Mouse (Mus musculus) lung, adult 2 months (tissue): ENCODE results near the gene Spata2. TPM values are rescaled to one million over a fixed set of nuclear protein-coding genes. Genes with fewer than 3 reads are reported as not detected.

Experiments
- DNase-seq: peaks from one replicate; pipeline ENCODE4 v3.0.0; 2022
- H3K4me1 ChIP-seq: fragments of 200-500 bp; 2 replicates; pipeline ENCODE4 v1.6.1; 2011; ENCODE audit warnings: low read length; ENCODE audit not compliant: control insufficient read depth, insufficient read depth
- H3K4me3 ChIP-seq: fragments of 200-500 bp; replicated peaks from 2 replicates; pipeline ENCODE3; 2011; ENCODE audit warnings: low read depth, mild to moderate bottlenecking, control low read depth, low read length; ENCODE audit errors: extremely low read depth
- CTCF ChIP-seq: fragments of 200-500 bp; IDR thresholded peaks from 2 replicates; pipeline ENCODE4 v1.5.1; 2011; ENCODE audit warnings: mild to moderate bottlenecking, low read length, control low read depth; ENCODE audit not compliant: insufficient read depth
- POLR2A ChIP-seq: fragments of 200-500 bp; IDR thresholded peaks from 2 replicates; pipeline ENCODE4 v1.6.1; 2011; ENCODE audit warnings: low read depth, mild to moderate bottlenecking, control low read depth, low read length, borderline replicate concordance; ENCODE audit errors: extremely low read depth
- WGBS: fragments of 180-500 bp; shearing (Covaris S2); methylation state at CpG from one replicate; pipeline ENCODE4 v1.1.7; 2018; 5-methylcytosine and 5-hydroxymethylcytosine counted together
- polyA plus RNA-seq: library from polyadenylated mRNA; depleted of rRNA; stranded (reverse); fragments of >200 nt; gene quantifications from 2 replicates; pipeline ENCODE4 v1.2.3, GENCODE M21; 2012; rRNA removed

Spata2 gene
- polyA plus RNA-seq, 1 experiment, result 23.3 TPM

GRCm38 (mm10) chr2:167435631-167436030 is 57.1 kb downstream of the Spata2 start:
- no peak overlapping the region for H3K4me3 ChIP-seq
- DNase-seq, result no peak
- WGBS, result 97% methylated on average over 2 of the region's 2 CpGs

GRCm38 (mm10) chr2:167434570-167434969 is 58.1 kb downstream of the Spata2 start:
- TF ChIP-seq CTCF, result no peak
- no peak for TF ChIP-seq POLR2A
- H3K4me3 ChIP-seq, result no peak overlapping the region
- H3K4me1 ChIP-seq, result no peaks in the 10 kb centered on the region; the same call in 1 of the 2 replicates
- WGBS, result 94% methylated on average over 6 of the region's 6 CpGs
- DNase-seq, result no peak

More at GRCm38 (mm10) chr2:167435631-167436030, 57.1 kb downstream of the Spata2 start:
- H3K4me1 ChIP-seq, result no peaks in the 10 kb centered on the region; the same call in 1 of the 2 replicates
- no peak for TF ChIP-seq CTCF
- no peak for TF ChIP-seq POLR2A

- WGBS, result 64% methylated on average over 7 of the region's 7 CpGs
- TF ChIP-seq POLR2A (no peak), CTCF (no peak)
- DNase-seq, result no peak
- no peak overlapping the region for H3K4me3 ChIP-seq
- H3K4me1 ChIP-seq, result no peaks in the 10 kb centered on the region
Observed at GRCm38 (mm10) chr2:167431418-167431776, 61.3 kb downstream of the Spata2 start.

Other genes starting within 250 kb of the Spata2 start
- 17.7 and 20.5 TPM in 2 replicates for gene B4galt5, start 143.7 kb downstream of the Spata2 start, polyA plus RNA-seq
- 32.0 and 41.7 TPM in 2 replicates for gene Slc9a8, start 71.2 kb downstream of the Spata2 start, polyA plus RNA-seq
- gene Rnf114, start 242 bp downstream of the Spata2 start, polyA plus RNA-seq, result 87.2 and 122 TPM in 2 replicates
- gene Snai1, start 45.3 kb upstream of the Spata2 start, polyA plus RNA-seq, result 70.8 and 85.0 TPM in 2 replicates
- gene Ube2v1, start 139.2 kb upstream of the Spata2 start, polyA plus RNA-seq, result 102 and 135 TPM in 2 replicates
- 11.3 and 11.6 TPM in 2 replicates for gene Gm20431, start 168.6 kb upstream of the Spata2 start, polyA plus RNA-seq
- gene Cebpb, start 196.0 kb upstream of the Spata2 start, polyA plus RNA-seq, result 295 and 767 TPM in 2 replicates
- gene Tmem189, start 196.9 kb upstream of the Spata2 start, polyA plus RNA-seq, result 113 and 138 TPM in 2 replicates